In genomic region chr10:82900546-82900945, GRCm38 (mm10) we compare ENCODE assay signal across 10 mouse cellular contexts. TPM values are rescaled to one million over a fixed set of nuclear protein-coding genes. Genes with fewer than 3 reads are reported as not detected.
DNase-seq lines count a peak whose midpoint lies in the region; ATAC-seq lines count a peak whose summit lies in the region.
"Had no signal": no experiment of that assay in that cellular context is flagged by ENCODE, and none has a peak within 500 bp of the region (broad histone marks: within the 10 kb centered on the region; RNA-seq: fewer than 3 reads in every experiment).

No protein-coding gene starts in this region.

- H3K36me3 ChIP-seq in heart, embryonic 16.5 days (ENCODE audit: control insufficient read depth, insufficient read depth), result peaks cover 24% of the 10 kb centered on the region
- H3K36me3 ChIP-seq in forebrain, embryonic 10.5 days (replicated peaks), result peaks cover 37% of the 10 kb centered on the region
- peaks cover 31% of the 10 kb centered on the region for H3K36me3 ChIP-seq in liver, embryonic 13.5 days
- H3K36me3 ChIP-seq in midbrain, embryonic 15.5 days (replicated peaks), result peaks cover 14% of the 10 kb centered on the region; the same call in 1 of the 2 replicates

- H3K9me3 ChIP-seq in heart, embryonic 16.5 days (replicated peaks; ENCODE audit: control insufficient read depth, low read length), result no peaks in the 10 kb centered on the region
- H3K9me3 ChIP-seq in forebrain, embryonic 10.5 days, result no peaks in the 10 kb centered on the region
- no peaks in the 10 kb centered on the region for H3K9me3 ChIP-seq in liver, embryonic 13.5 days (replicated peaks)
- H3K9me3 ChIP-seq in midbrain, embryonic 15.5 days, result no peaks in the 10 kb centered on the region

- WGBS in heart, embryonic 16.5 days, result 34% methylated on average over 7 of the region's 7 CpGs
- 45% methylated on average over 7 of the region's 7 CpGs for WGBS in forebrain, embryonic 10.5 days
- 51% methylated on average over 7 of the region's 7 CpGs for WGBS in liver, embryonic 13.5 days (ENCODE audit: insufficient replicate concordance)
- WGBS in midbrain, embryonic 15.5 days, result 7% methylated on average over 7 of the region's 7 CpGs

- no peak overlapping the region for H3K9ac ChIP-seq in heart, embryonic 16.5 days (ENCODE audit: low read length)
- peak overlapping the region; percentile 48; the same call in 1 of the 2 replicates for H3K9ac ChIP-seq in liver, embryonic 13.5 days
- no peak overlapping the region for H3K9ac ChIP-seq in midbrain, embryonic 15.5 days

- peak overlapping the region; percentile 4; the same call in 1 of the 2 replicates for H3K4me2 ChIP-seq in heart, embryonic 16.5 days (ENCODE audit: low read depth, low read length)
- peak overlapping the region; percentile 63 for H3K4me2 ChIP-seq in liver, embryonic 13.5 days
- H3K4me2 ChIP-seq in midbrain, embryonic 15.5 days, result peak overlapping the region; percentile 43

- DNase-seq in heart, adult 9 months (ENCODE audit: low spot score in 2 of 2), result no peak
- DNase-seq in forebrain, embryonic 10.5 days (ENCODE audit: extremely low spot score, low spot score), result peak; percentile 29
- no peak for DNase-seq in liver, embryonic 13.5 days
- DNase-seq in natural killer cell, adult 2 months (ENCODE audit: low spot score in 2 of 2), result no peak
- DNase-seq in T-cell, adult 2 months (ENCODE audit: low spot score), result no peak
- DNase-seq: heart, adult 18-20 months; left cerebral cortex, postnatal 4 days had no signal

- ATAC-seq in heart, embryonic 16.5 days (replicated peaks; ENCODE audit: extremely low read depth, insufficient read depth, low FRiP score), result no peak
- no peak; the same call in 1 of the 2 replicates for ATAC-seq in liver, embryonic 13.5 days (ENCODE audit: low read depth)
- peak; percentile 49 for ATAC-seq in midbrain, embryonic 15.5 days (replicated peaks)
- ATAC-seq in monocyte, adult 5-6 weeks (replicated peaks; ENCODE audit: insufficient number of reproducible peaks, low FRiP score, low TSS enrichment, poor library complexity, severe bottlenecking), result no peak

- no peak overlapping the region for H3K27ac ChIP-seq in heart, embryonic 16.5 days (ENCODE audit: low read length)
- peak overlapping the region; percentile 4; the same call in 1 of the 2 replicates for H3K27ac ChIP-seq in forebrain, embryonic 10.5 days
- no peak overlapping the region for H3K27ac ChIP-seq in liver, embryonic 13.5 days
- peak overlapping the region; percentile 47 for H3K27ac ChIP-seq in midbrain, embryonic 15.5 days

- no peak overlapping the region for H3K4me3 ChIP-seq in heart, embryonic 16.5 days (ENCODE audit: low read length)
- H3K4me3 ChIP-seq in forebrain, embryonic 10.5 days, result peak overlapping the region; percentile 16; the same call in 1 of the 2 replicates
- H3K4me3 ChIP-seq in liver, embryonic 13.5 days (replicated peaks), result peak overlapping the region; percentile 50
- H3K4me3 ChIP-seq in midbrain, embryonic 15.5 days, result 0 out of 2 replicates have a peak overlapping the region, but pooled peaks have one; percentile 15

- H3K4me1 ChIP-seq in heart, embryonic 16.5 days (ENCODE audit: control insufficient read depth, insufficient read depth, low read length), result peaks cover 9% of the 10 kb centered on the region
- H3K4me1 ChIP-seq in forebrain, embryonic 10.5 days, result peaks cover 24% of the 10 kb centered on the region
- peaks cover 22% of the 10 kb centered on the region for H3K4me1 ChIP-seq in liver, embryonic 13.5 days (replicated peaks)
- peaks cover 20% of the 10 kb centered on the region for H3K4me1 ChIP-seq in midbrain, embryonic 15.5 days

- H3K27me3 ChIP-seq in heart, embryonic 16.5 days (ENCODE audit: control insufficient read depth, insufficient read depth, low read length), result no peaks in the 10 kb centered on the region
- no peaks in the 10 kb centered on the region for H3K27me3 ChIP-seq in forebrain, embryonic 10.5 days (ENCODE audit: poor library complexity, severe bottlenecking)
- H3K27me3 ChIP-seq in liver, embryonic 13.5 days, result 0 out of 2 replicates have a peak, but pooled peaks cover 6% of the 10 kb centered on the region
- H3K27me3 ChIP-seq in midbrain, embryonic 15.5 days (replicated peaks), result no peaks in the 10 kb centered on the region

RNA-seq across cellular contexts. Expression of gene Eid3, which starts 34.1 kb away (rescaled TPM):
- 0.21 and 0.22 TPM in 2 replicates for polyA plus RNA-seq in heart, embryonic 16.5 days (2015; fragmentation: Nextera tagmentation; extraction: Ambion mirVana)
- 0.57 and 0.66 TPM in 2 replicates for polyA plus RNA-seq in forebrain, embryonic 10.5 days (2016; fragmentation: Nextera tagmentation; extraction: Ambion mirVana)
- 0.22 and 0.28 TPM in 2 replicates for polyA plus RNA-seq in liver, embryonic 13.5 days (2015; fragmentation: Nextera tagmentation; extraction: Ambion mirVana)
- polyA plus RNA-seq in midbrain, embryonic 15.5 days (2015; fragmentation: Nextera tagmentation; extraction: Ambion mirVana), result 0.43 and 0.74 TPM in 2 replicates
- total RNA-seq in monocyte, adult 5-6 weeks (2017), result 9.6 to 18.2 TPM (median 16.2 TPM) in 3 replicates

Comparison
In these comparisons a context has a peak if more than half of its experiments do, and no peak if none do; other contexts are left out.
1. H3K27ac ChIP-seq: peak in forebrain, embryonic 10.5 days (single experiment) and midbrain, embryonic 15.5 days (single experiment); none in heart, embryonic 16.5 days (single experiment) and liver, embryonic 13.5 days (single experiment).
2. H3K4me2 ChIP-seq: peak in every context shown above with its lines; median percentile 63 in liver, embryonic 13.5 days; 43 in midbrain, embryonic 15.5 days; 4 in heart, embryonic 16.5 days.